Mouse (Mus musculus) kidney, adult 2 months (tissue): ENCODE results near the gene Copz1. TPM values are rescaled to one million over a fixed set of nuclear protein-coding genes. Genes with fewer than 3 reads are reported as not detected.
A peak's percentile ranks its signal among the peaks of the same experiment; 100 is the strongest.

Experiments
- DNase-seq: peaks from one replicate; pipeline ENCODE4 v3.0.0; 2021
- H3K27ac ChIP-seq: fragments of 200-500 bp; 2 replicates; pipeline ENCODE4 v1.5.1; 2012; ENCODE audit warnings: low read depth, low read length, control low read depth, inconsistent platforms; ENCODE audit not compliant: insufficient read depth
- H3K27me3 ChIP-seq: fragments of 200-500 bp; replicated peaks from 2 replicates; pipeline ENCODE4 v1.6.1; 2012; ENCODE audit warnings: mild to moderate bottlenecking, moderate library complexity, low read length, inconsistent platforms; ENCODE audit not compliant: control insufficient read depth, insufficient read depth
- H3K36me3 ChIP-seq: fragments of 200-500 bp; 2 replicates; pipeline ENCODE4 v1.6.1; 2012; ENCODE audit warnings: mild to moderate bottlenecking, moderate library complexity, low read length, inconsistent platforms; ENCODE audit not compliant: control insufficient read depth, insufficient read depth
- H3K4me1 ChIP-seq: fragments of 200-500 bp; 2 replicates; pipeline ENCODE4 v1.6.1; 2011; ENCODE audit warnings: low read length; ENCODE audit not compliant: control insufficient read depth, insufficient read depth
- H3K4me3 ChIP-seq: fragments of 200-500 bp; 2 replicates; pipeline ENCODE4 v1.5.1; 2011; ENCODE audit warnings: mild to moderate bottlenecking, low read depth, low read length, control low read depth; ENCODE audit not compliant: insufficient read depth
- CTCF ChIP-seq: fragments of 200-500 bp; conservative IDR thresholded peaks from 2 replicates; pipeline ENCODE4 v1.5.1; 2011; ENCODE audit warnings: low read depth, mild to moderate bottlenecking, control low read depth, low read length, moderate library complexity, mixed read lengths; ENCODE audit not compliant: insufficient read depth, insufficient read length
- POLR2A ChIP-seq: fragments of 200-500 bp; IDR thresholded peaks from one replicate; pipeline ENCODE4 v1.6.1; 2011; ENCODE audit warnings: low read depth, low read length, control low read depth
- WGBS: fragments of 180-500 bp; shearing (Covaris S2); methylation state at CpG from one replicate; pipeline ENCODE4 v1.1.7; 2018; 5-methylcytosine and 5-hydroxymethylcytosine counted together
- polyA plus RNA-seq: library from polyadenylated mRNA; depleted of rRNA; stranded (reverse); fragments of >200 nt; gene quantifications from 2 replicates; pipeline ENCODE4 v1.2.3, GENCODE M21; 2012

Copz1 gene
- polyA plus RNA-seq, 1 experiment, result 138 TPM

DNA sequence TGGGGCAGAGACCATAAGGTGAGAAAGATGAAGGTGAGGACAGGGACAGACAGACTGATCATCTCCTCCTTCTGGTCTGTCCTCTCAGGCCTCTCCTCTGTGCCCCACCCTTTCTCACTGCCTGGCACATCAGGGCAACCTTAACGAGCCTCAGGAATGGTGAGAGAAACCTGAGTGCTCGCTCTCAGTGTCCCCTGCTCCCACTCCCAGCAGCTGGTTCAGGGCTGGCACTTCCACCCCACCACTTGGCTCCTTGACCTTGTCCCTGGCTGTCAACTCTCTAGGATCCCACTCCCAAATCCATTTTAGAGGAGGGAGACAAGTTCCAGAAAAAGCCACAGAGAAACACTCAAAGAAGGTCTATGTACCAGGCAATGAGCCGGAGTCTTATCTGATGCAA, 62.5 kb downstream of the Copz1 start:
- Histone ChIP-seq H3K36me3 (no peaks in the 10 kb centered on the region), H3K27me3 (no peaks in the 10 kb centered on the region; the same call in 1 of the 2 replicates), H3K27ac (no peak overlapping the region), H3K4me1 (no peaks in the 10 kb centered on the region), H3K4me3 (no peak overlapping the region)
- DNase-seq, result no peak
- TF ChIP-seq POLR2A, result no peak
- TF ChIP-seq CTCF, result no peak
- WGBS, result 85% methylated on average over 3 of the region's 3 CpGs

- H3K4me1 ChIP-seq, result 0 out of 2 replicates have a peak, but pooled peaks cover 2% of the 10 kb centered on the region
- no peak overlapping the region for H3K4me3 ChIP-seq
- TF ChIP-seq CTCF, result no peak
- TF ChIP-seq POLR2A, result no peak
- DNase-seq, result no peak
- 68% methylated on average over 7 of the region's 7 CpGs for WGBS
- H3K27me3 ChIP-seq, result no peaks in the 10 kb centered on the region; the same call in 1 of the 2 replicates
- H3K27ac ChIP-seq, result no peak overlapping the region
- no peaks in the 10 kb centered on the region for H3K36me3 ChIP-seq
These were observed 63.1 kb downstream of the Copz1 start for GRCm38 (mm10) chr15:103335488-103336235.

DNA sequence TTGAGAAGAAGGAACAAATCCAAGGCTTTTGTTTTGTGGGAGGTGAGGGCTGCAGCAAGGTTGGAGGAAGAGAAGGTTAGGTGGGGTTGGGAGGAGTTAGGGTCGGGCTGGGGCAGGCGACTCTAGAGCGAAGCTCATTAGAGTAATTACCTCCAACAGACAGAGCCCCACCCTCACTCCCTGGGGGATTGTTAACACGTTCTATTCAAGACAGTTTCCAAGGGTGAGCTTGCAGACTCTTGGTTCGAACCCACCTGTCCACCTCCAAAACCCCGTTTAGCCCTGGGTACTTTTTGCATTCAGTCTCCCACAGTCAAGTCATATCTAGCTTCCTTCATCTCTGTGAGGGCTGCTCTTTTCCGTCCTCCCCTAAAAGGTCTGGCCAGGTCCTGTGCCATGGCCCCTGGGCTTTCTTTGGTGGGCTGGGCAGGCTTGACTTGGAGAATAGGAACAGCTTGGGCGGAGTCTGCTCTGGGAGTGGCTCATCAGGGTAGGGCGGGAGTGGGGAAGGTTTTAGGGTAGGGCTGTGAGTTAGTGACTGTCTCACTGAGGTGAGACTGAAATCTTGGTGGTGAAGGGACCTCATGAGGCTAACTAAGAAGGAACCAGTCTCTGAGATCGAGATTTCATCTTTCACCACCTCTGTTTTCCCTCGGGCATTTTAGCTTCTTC, 64.6 kb downstream of the Copz1 start:
- no peaks in the 10 kb centered on the region; the same call in 1 of the 2 replicates for H3K27me3 ChIP-seq
- no peaks in the 10 kb centered on the region for H3K36me3 ChIP-seq
- no peak for DNase-seq
- no peak for TF ChIP-seq CTCF
- no peak for TF ChIP-seq POLR2A
- WGBS, result 53% methylated on average over 11 of the region's 11 CpGs
- no peak overlapping the region for H3K27ac ChIP-seq
- 0 out of 2 replicates have a peak, but pooled peaks cover 2% of the 10 kb centered on the region for H3K4me1 ChIP-seq
- no peak overlapping the region for H3K4me3 ChIP-seq

- Histone ChIP-seq H3K27me3 (no peaks in the 10 kb centered on the region; the same call in 1 of the 2 replicates), H3K36me3 (no peaks in the 10 kb centered on the region), H3K4me3 (no peak overlapping the region), H3K4me1 (peaks cover 2% of the 10 kb centered on the region; the same call in 1 of the 2 replicates), H3K27ac (no peak overlapping the region)
- WGBS, result 78% methylated on average over 4 of the region's 4 CpGs
- DNase-seq, result no peak
- TF ChIP-seq POLR2A, result no peak
- no peak for TF ChIP-seq CTCF
These were observed 66.3 kb downstream of the Copz1 start for GRCm38 (mm10) chr15:103338829-103339165.

- 25% methylated on average over 31 of the region's 31 CpGs for WGBS
- Histone ChIP-seq H3K27ac (no peak overlapping the region), H3K4me3 (peak overlapping the region; percentile 66), H3K4me1 (peaks cover 2% of the 10 kb centered on the region; the same call in 1 of the 2 replicates), H3K27me3 (no peaks in the 10 kb centered on the region; the same call in 1 of the 2 replicates), H3K36me3 (no peaks in the 10 kb centered on the region)
- TF ChIP-seq POLR2A, result no peak
- no peak for TF ChIP-seq CTCF
- no peak for DNase-seq
These were observed 66.8 kb downstream of the Copz1 start for GRCm38 (mm10) chr15:103339166-103339960.

GRCm38 (mm10) chr15:103339961-103340337, 67.4 kb downstream of the Copz1 start, which contains the start of gene Zfp385a:
Gene Zfp385a, minus strand, starts transcription at chr15:103340093.
- H3K27ac ChIP-seq, result no peak within 1 kb of the TSS
- DNase-seq, result peak; percentile 41
- peaks cover 2% of the 10 kb centered on the region; the same call in 1 of the 2 replicates for H3K4me1 ChIP-seq
- TF ChIP-seq CTCF, result no peak
- TF ChIP-seq POLR2A, result no peak
- no peaks in the 10 kb centered on the region; the same call in 1 of the 2 replicates for H3K27me3 ChIP-seq
- WGBS, result 1% methylated on average over 26 of the region's 26 CpGs
- H3K4me3 ChIP-seq, result peak within 1 kb of the TSS; percentile 66
- H3K36me3 ChIP-seq, result no peaks in the 10 kb centered on the region

DNA sequence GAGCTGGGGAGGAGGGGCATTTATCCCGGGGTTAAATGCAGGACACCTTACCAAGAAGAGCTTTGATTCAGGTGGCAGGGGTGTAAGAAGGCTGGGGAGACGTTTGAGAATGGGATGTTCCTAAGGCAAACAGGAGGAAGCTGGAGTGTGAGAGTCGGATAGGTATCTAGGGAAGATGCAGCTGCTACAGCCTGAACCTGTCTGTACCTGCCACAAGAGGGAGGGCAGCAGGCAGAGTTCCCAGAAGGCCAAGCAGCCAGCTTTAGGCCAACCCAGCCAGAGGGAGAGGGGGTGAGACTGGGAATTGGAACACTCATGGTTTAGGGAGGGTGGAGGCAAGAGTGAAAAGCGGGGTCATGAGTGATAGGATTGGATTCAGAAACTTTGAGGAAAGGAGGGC, 68.3 kb downstream of the Copz1 start:
- 42% methylated on average over 4 of the region's 4 CpGs for WGBS
- Histone ChIP-seq H3K36me3 (no peaks in the 10 kb centered on the region), H3K4me3 (no peak overlapping the region), H3K27me3 (no peaks in the 10 kb centered on the region; the same call in 1 of the 2 replicates), H3K27ac (no peak overlapping the region), H3K4me1 (peaks cover 2% of the 10 kb centered on the region; the same call in 1 of the 2 replicates)
- TF ChIP-seq POLR2A (no peak), CTCF (peak; percentile 21; the same call in 1 of the 2 replicates)
- DNase-seq, result peak; percentile 19
